Mouse (Mus musculus) embryo, embryonic 10 days (tissue): ENCODE measurements around the gene Dgkb.

Experiments
- DNase-seq: peaks from one replicate; pipeline ENCODE4 v3.0.0-alpha.2; 2015; ENCODE audit warnings: low spot score

Dgkb gene

GRCm38 (mm10) chr12:37996417-37996946 lies 179.0 kb downstream of the Dgkb start:
- DNase-seq = no peak

GRCm38 (mm10) chr12:38017674-38018073 lies 200.1 kb downstream of the Dgkb start:
- DNase-seq = no peak

GRCm38 (mm10) chr12:38047256-38047655 lies 229.7 kb downstream of the Dgkb start:
- no peak for DNase-seq

- DNase-seq = no peak
Observed at GRCm38 (mm10) chr12:38088224-38088623, 270.7 kb downstream of the Dgkb start.

- DNase-seq = no peak
Observed at GRCm38 (mm10) chr12:38111928-38112327, 294.4 kb downstream of the Dgkb start.

- peak; percentile 38 for DNase-seq
Observed at GRCm38 (mm10) chr12:38114990-38115615, 297.6 kb downstream of the Dgkb start.

- DNase-seq = peak; percentile 58
Observed at GRCm38 (mm10) chr12:38123524-38123923, 306.0 kb downstream of the Dgkb start.

- DNase-seq = no peak
Observed at GRCm38 (mm10) chr12:38125297-38125696, 307.8 kb downstream of the Dgkb start.

GRCm38 (mm10) chr12:38130209-38130915 lies 312.8 kb downstream of the Dgkb start:
- peak; percentile 33 for DNase-seq

- no peak for DNase-seq
Observed at GRCm38 (mm10) chr12:38136379-38136778, 318.9 kb downstream of the Dgkb start.

- peak; percentile 34 for DNase-seq
Observed at GRCm38 (mm10) chr12:38140039-38140438, 322.5 kb downstream of the Dgkb start.

GRCm38 (mm10) chr12:38232665-38233064 lies 415.1 kb downstream of the Dgkb start:
- no peak for DNase-seq

- DNase-seq = no peak
Observed at GRCm38 (mm10) chr12:38268856-38269255, 451.3 kb downstream of the Dgkb start.

- no peak for DNase-seq
Observed at GRCm38 (mm10) chr12:38301497-38301896, 484.0 kb downstream of the Dgkb start.

GRCm38 (mm10) chr12:38303841-38304240 lies 486.3 kb downstream of the Dgkb start:
- DNase-seq = peak; percentile 42

GRCm38 (mm10) chr12:38304245-38304644 lies 486.7 kb downstream of the Dgkb start:
- no peak for DNase-seq

GRCm38 (mm10) chr12:38309885-38310284 lies 492.4 kb downstream of the Dgkb start:
- DNase-seq = no peak

GRCm38 (mm10) chr12:38327729-38328271 lies 510.3 kb downstream of the Dgkb start:
- no peak for DNase-seq

GRCm38 (mm10) chr12:38328779-38329178 lies 511.3 kb downstream of the Dgkb start:
- DNase-seq = no peak

GRCm38 (mm10) chr12:38342657-38343056 lies 525.1 kb downstream of the Dgkb start:
- peak; percentile 90 for DNase-seq

GRCm38 (mm10) chr12:38352481-38352880 lies 535.0 kb downstream of the Dgkb start:
- DNase-seq = no peak

GRCm38 (mm10) chr12:38356386-38356785 lies 538.9 kb downstream of the Dgkb start:
- DNase-seq = no peak

- DNase-seq = no peak
Observed at GRCm38 (mm10) chr12:38361491-38361890, 544.0 kb downstream of the Dgkb start.
